Mouse (Mus musculus): ENCODE data around the gene Tmem217. TPM values are rescaled to one million over a fixed set of nuclear protein-coding genes. Genes with fewer than 3 reads are reported as not detected.

Gene Tmem217
- polyA plus RNA-seq, 1 experiment from 2014 or later: 0.62 TPM

GRCm38 (mm10) chr17:29583569-29583968 is 31.4 kb upstream of the Tmem217 start:
- Histone ChIP-seq H3K4me1 (replicated peaks) (no peaks in the 10 kb centered on the region), H3K27me3 (no peaks in the 10 kb centered on the region), H3K4me3 (no peak overlapping the region), H3K4me2 (no peak overlapping the region), H3K9ac (no peak overlapping the region), H3K27ac (no peak overlapping the region), H3K9me3 (replicated peaks) (no peaks in the 10 kb centered on the region), H3K36me3 (peaks cover 25% of the 10 kb centered on the region)
- WGBS: 73% methylated on average over 5 of the region's 5 CpGs
- ATAC-seq (replicated peaks; ENCODE audit: insufficient number of reproducible peaks, insufficient read depth, low FRiP score, low read depth): no peak

- H3K4me2 ChIP-seq: no peak overlapping the region
- peaks cover 13% of the 10 kb centered on the region; the same call in 1 of the 2 replicates for H3K4me1 ChIP-seq (replicated peaks)
- ATAC-seq (replicated peaks; ENCODE audit: insufficient number of reproducible peaks, insufficient read depth, low FRiP score, low read depth): no peak
- H3K9me3 ChIP-seq (replicated peaks): no peaks in the 10 kb centered on the region
- no peak overlapping the region for H3K27ac ChIP-seq
- H3K4me3 ChIP-seq: no peak overlapping the region
- peaks cover 38% of the 10 kb centered on the region for H3K36me3 ChIP-seq
- 89% methylated on average over 4 of the region's 4 CpGs for WGBS
- H3K27me3 ChIP-seq: no peaks in the 10 kb centered on the region
- H3K9ac ChIP-seq: no peak overlapping the region
Measured at GRCm38 (mm10) chr17:29579579-29580126, 27.5 kb upstream of the Tmem217 start.

GRCm38 (mm10) chr17:29569831-29570230 is 17.6 kb upstream of the Tmem217 start:
- H3K4me3 ChIP-seq: no peak overlapping the region
- no peak overlapping the region for H3K4me2 ChIP-seq
- peaks cover 3% of the 10 kb centered on the region; the same call in 1 of the 2 replicates for H3K4me1 ChIP-seq (replicated peaks)
- WGBS: 82% methylated on average over 6 of the region's 6 CpGs
- peaks cover 35% of the 10 kb centered on the region for H3K36me3 ChIP-seq
- H3K27ac ChIP-seq: no peak overlapping the region
- H3K9ac ChIP-seq: no peak overlapping the region
- no peaks in the 10 kb centered on the region for H3K9me3 ChIP-seq (replicated peaks)
- H3K27me3 ChIP-seq: no peaks in the 10 kb centered on the region
- ATAC-seq (replicated peaks; ENCODE audit: insufficient number of reproducible peaks, insufficient read depth, low FRiP score, low read depth): no peak

- ATAC-seq (replicated peaks; ENCODE audit: insufficient number of reproducible peaks, insufficient read depth, low FRiP score, low read depth): no peak
- 86% methylated on average over 15 of the region's 15 CpGs for WGBS
- Histone ChIP-seq H3K4me2 (no peak overlapping the region), H3K4me1 (replicated peaks) (no peaks in the 10 kb centered on the region), H3K36me3 (peaks cover 37% of the 10 kb centered on the region), H3K9me3 (replicated peaks) (no peaks in the 10 kb centered on the region), H3K27ac (no peak overlapping the region), H3K9ac (no peak overlapping the region), H3K27me3 (no peaks in the 10 kb centered on the region), H3K4me3 (no peak overlapping the region)
Measured at GRCm38 (mm10) chr17:29568435-29568834, 16.2 kb upstream of the Tmem217 start.

- no peak overlapping the region for H3K4me2 ChIP-seq
- H3K4me3 ChIP-seq: no peak overlapping the region
- no peaks in the 10 kb centered on the region for H3K4me1 ChIP-seq (replicated peaks)
- no peak overlapping the region for H3K9ac ChIP-seq
- no peak for ATAC-seq (replicated peaks; ENCODE audit: insufficient number of reproducible peaks, insufficient read depth, low FRiP score, low read depth)
- WGBS: 97% methylated on average over 5 of the region's 5 CpGs
- H3K9me3 ChIP-seq (replicated peaks): no peaks in the 10 kb centered on the region
- peaks cover 19% of the 10 kb centered on the region for H3K36me3 ChIP-seq
- H3K27me3 ChIP-seq: no peaks in the 10 kb centered on the region
- H3K27ac ChIP-seq: no peak overlapping the region
Measured at GRCm38 (mm10) chr17:29565521-29565920, 13.3 kb upstream of the Tmem217 start.

GRCm38 (mm10) chr17:29558476-29558875 is 6.3 kb upstream of the Tmem217 start:
- H3K9me3 ChIP-seq (replicated peaks): no peaks in the 10 kb centered on the region
- no peak overlapping the region for H3K4me3 ChIP-seq
- WGBS: 68% methylated on average over 5 of the region's 5 CpGs
- H3K9ac ChIP-seq: no peak overlapping the region
- ATAC-seq (replicated peaks; ENCODE audit: insufficient number of reproducible peaks, insufficient read depth, low FRiP score, low read depth): no peak
- H3K4me1 ChIP-seq (replicated peaks): peaks cover 11% of the 10 kb centered on the region
- no peaks in the 10 kb centered on the region for H3K27me3 ChIP-seq
- no peak overlapping the region for H3K27ac ChIP-seq
- H3K4me2 ChIP-seq: no peak overlapping the region
- peaks cover 3% of the 10 kb centered on the region; the same call in 1 of the 2 replicates for H3K36me3 ChIP-seq

GRCm38 (mm10) chr17:29556893-29557292 is 4.7 kb upstream of the Tmem217 start:
- Histone ChIP-seq H3K9ac (no peak overlapping the region), H3K4me1 (replicated peaks) (peaks cover 11% of the 10 kb centered on the region), H3K27ac (peak overlapping the region; percentile 48; the same call in 1 of the 2 replicates), H3K4me2 (no peak overlapping the region), H3K9me3 (replicated peaks) (no peaks in the 10 kb centered on the region), H3K4me3 (no peak overlapping the region), H3K36me3 (peaks cover 3% of the 10 kb centered on the region; the same call in 1 of the 2 replicates), H3K27me3 (no peaks in the 10 kb centered on the region)
- no peak for ATAC-seq (replicated peaks; ENCODE audit: insufficient number of reproducible peaks, insufficient read depth, low FRiP score, low read depth)
- WGBS: 62% methylated on average over 7 of the region's 7 CpGs

GRCm38 (mm10) chr17:29556456-29556855 is 4.3 kb upstream of the Tmem217 start:
- H3K4me3 ChIP-seq: no peak overlapping the region
- ATAC-seq (replicated peaks; ENCODE audit: insufficient number of reproducible peaks, insufficient read depth, low FRiP score, low read depth): no peak
- WGBS: 50% methylated on average over 10 of the region's 10 CpGs
- peaks cover 15% of the 10 kb centered on the region for H3K4me1 ChIP-seq (replicated peaks)
- no peaks in the 10 kb centered on the region for H3K27me3 ChIP-seq
- H3K4me2 ChIP-seq: no peak overlapping the region
- no peaks in the 10 kb centered on the region for H3K9me3 ChIP-seq (replicated peaks)
- H3K27ac ChIP-seq: peak overlapping the region; percentile 48; the same call in 1 of the 2 replicates
- H3K36me3 ChIP-seq: peaks cover 3% of the 10 kb centered on the region; the same call in 1 of the 2 replicates
- H3K9ac ChIP-seq: no peak overlapping the region

- Histone ChIP-seq H3K36me3 (no peaks in the 10 kb centered on the region), H3K4me2 (no peak overlapping the region), H3K9ac (no peak overlapping the region), H3K27me3 (no peaks in the 10 kb centered on the region), H3K4me3 (no peak overlapping the region), H3K27ac (no peak overlapping the region), H3K9me3 (replicated peaks) (no peaks in the 10 kb centered on the region), H3K4me1 (replicated peaks) (peaks cover 32% of the 10 kb centered on the region)
- no peak for ATAC-seq (replicated peaks; ENCODE audit: insufficient number of reproducible peaks, insufficient read depth, low FRiP score, low read depth)
Measured at GRCm38 (mm10) chr17:29554176-29554575, 2.0 kb upstream of the Tmem217 start.

- Histone ChIP-seq H3K36me3 (no peaks in the 10 kb centered on the region), H3K4me1 (replicated peaks) (peaks cover 22% of the 10 kb centered on the region), H3K4me2 (peak overlapping the region; percentile 92), H3K9ac (no peak overlapping the region), H3K4me3 (peak overlapping the region; percentile 91), H3K27me3 (no peaks in the 10 kb centered on the region), H3K27ac (peak overlapping the region; percentile 73; the same call in 1 of the 2 replicates), H3K9me3 (replicated peaks) (no peaks in the 10 kb centered on the region)
- ATAC-seq (replicated peaks; ENCODE audit: insufficient number of reproducible peaks, insufficient read depth, low FRiP score, low read depth): no peak
- WGBS: 29% methylated on average over 6 of the region's 6 CpGs
Measured at GRCm38 (mm10) chr17:29551019-29551418, 1.2 kb downstream of the Tmem217 start.

- 0% methylated on average over 43 of the region's 44 CpGs for WGBS
- Histone ChIP-seq H3K36me3 (no peaks in the 10 kb centered on the region), H3K9me3 (replicated peaks) (no peaks in the 10 kb centered on the region), H3K27me3 (no peaks in the 10 kb centered on the region), H3K9ac (peak within 1 kb of the TSS; percentile 93), H3K4me1 (replicated peaks) (peaks cover 21% of the 10 kb centered on the region), H3K27ac (peak within 1 kb of the TSS; percentile 73), H3K4me3 (peak within 1 kb of the TSS; percentile 91), H3K4me2 (peak within 1 kb of the TSS; percentile 92)
- peak; percentile 98 for ATAC-seq (replicated peaks; ENCODE audit: insufficient number of reproducible peaks, insufficient read depth, low FRiP score, low read depth)
Measured at GRCm38 (mm10) chr17:29549543-29550428, 2.4 kb downstream of the Tmem217 start, which contains the start of the genes Gm17657 and Tbc1d22b. Gene Gm17657 (minus strand): TSS chr17:29549638. Gene Tbc1d22b (plus strand): TSS chr17:29549785.
